Mouse (Mus musculus): ENCODE results near the gene Cep112.

- TF ChIP-seq CTCF (IDR thresholded peaks at IDR 0.05; ENCODE audit: extremely low read depth, insufficient read depth, low read length) (no peak), POLR2A (IDR thresholded peaks at IDR 0.05; ENCODE audit: extremely low read depth, insufficient read depth, low read length) (no peak)
Observed at GRCm38 (mm10) chr11:108880546-108880945, 455.6 kb downstream of the Cep112 start.
